Mouse (Mus musculus): Measurements from ENCODE around the gene Camk1g. TPM values are rescaled to one million over a fixed set of nuclear protein-coding genes. Genes with fewer than 3 reads are reported as not detected.

Gene Camk1g
- polyA plus RNA-seq, 1 experiment from 2014 or later = 1.6 TPM

DNA sequence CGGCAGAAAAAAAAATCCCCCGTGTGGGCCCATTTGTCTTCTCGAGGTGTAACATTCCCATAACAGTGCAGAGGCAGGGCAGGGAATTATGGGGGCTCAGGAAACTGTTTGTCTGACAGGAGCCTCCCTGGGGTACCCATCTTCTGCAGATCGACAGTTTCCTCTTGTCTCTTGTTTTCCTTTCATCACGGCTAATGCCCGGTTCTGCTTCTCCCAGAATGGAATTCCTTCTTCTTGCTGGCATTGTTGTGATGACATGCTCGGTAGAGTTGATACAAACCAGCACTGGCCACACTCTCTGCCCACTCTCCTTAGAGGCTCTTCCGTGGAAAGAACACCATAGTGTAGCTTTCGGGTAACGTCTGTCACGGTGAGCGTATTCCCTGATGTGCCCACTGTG, 19.9 kb upstream of the Camk1g start:
- TF ChIP-seq CTCF (IDR thresholded peaks at IDR 0.05; ENCODE audit: low read depth) (no peak), EP300 (optimal IDR thresholded peaks at IDR 0.05) (no peak)
- Histone ChIP-seq H3K4me1 (replicated peaks; ENCODE audit: control insufficient read depth, insufficient read depth) (0 out of 2 replicates have a peak, but pooled peaks cover 3% of the 10 kb centered on the region), H3K9me3 (ENCODE audit: control insufficient read depth, low read length) (no peaks in the 10 kb centered on the region), H3K36me3 (ENCODE audit: control insufficient read depth, insufficient read depth, low read length) (no peaks in the 10 kb centered on the region), H3K4me2 (replicated peaks; ENCODE audit: low read depth) (no peak overlapping the region), H3K27me3 (ENCODE audit: control insufficient read depth, insufficient read depth, low read length) (no peaks in the 10 kb centered on the region), H3K27ac (replicated peaks) (no peak overlapping the region), H3K9ac (ENCODE audit: low read length) (no peak overlapping the region), H3K4me3 (ENCODE audit: low read depth, low read length) (no peak overlapping the region)
- ATAC-seq (ENCODE audit: low FRiP score, low TSS enrichment) (no peak), DNase-seq (ENCODE audit: low spot score) (no peak)
- WGBS = 57% methylated on average over 12 of the region's 12 CpGs

DNA sequence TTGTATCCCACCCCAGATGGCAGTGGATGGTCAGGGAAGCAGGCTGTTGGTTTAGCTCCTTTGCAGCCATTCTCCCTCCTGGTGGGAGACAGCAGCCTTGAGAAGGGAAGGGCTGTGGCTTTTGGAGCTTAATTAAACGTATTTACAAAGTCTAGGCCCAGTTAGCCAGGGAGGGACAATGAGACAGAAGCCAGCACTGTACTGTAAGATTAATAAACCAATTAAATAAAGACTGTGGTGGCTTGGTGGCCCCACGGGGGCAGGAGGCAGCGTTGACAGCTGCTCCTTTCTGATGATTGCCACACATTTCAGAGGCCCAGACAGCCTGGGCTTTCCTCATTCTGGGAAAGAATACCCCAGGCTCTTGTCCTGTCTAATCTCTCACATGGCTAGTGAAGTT, 19.4 kb upstream of the Camk1g start:
- no peak for TF ChIP-seq CTCF (IDR thresholded peaks at IDR 0.05; ENCODE audit: low read depth)
- TF ChIP-seq EP300 (optimal IDR thresholded peaks at IDR 0.05) = no peak
- 31% methylated on average over 3 of the region's 3 CpGs for WGBS
- H3K9me3 ChIP-seq (ENCODE audit: control insufficient read depth, low read length) = no peaks in the 10 kb centered on the region
- no peak overlapping the region for H3K4me3 ChIP-seq (ENCODE audit: low read depth, low read length)
- H3K36me3 ChIP-seq (ENCODE audit: control insufficient read depth, insufficient read depth, low read length) = no peaks in the 10 kb centered on the region
- no peak overlapping the region for H3K27ac ChIP-seq (replicated peaks)
- 0 out of 2 replicates have a peak, but pooled peaks cover 3% of the 10 kb centered on the region for H3K4me1 ChIP-seq (replicated peaks; ENCODE audit: control insufficient read depth, insufficient read depth)
- ATAC-seq (ENCODE audit: low FRiP score, low TSS enrichment) (no peak), DNase-seq (ENCODE audit: low spot score) (no peak)
- no peak overlapping the region for H3K4me2 ChIP-seq (replicated peaks; ENCODE audit: low read depth)
- H3K9ac ChIP-seq (ENCODE audit: low read length) = no peak overlapping the region
- H3K27me3 ChIP-seq (ENCODE audit: control insufficient read depth, insufficient read depth, low read length) = no peaks in the 10 kb centered on the region

DNA sequence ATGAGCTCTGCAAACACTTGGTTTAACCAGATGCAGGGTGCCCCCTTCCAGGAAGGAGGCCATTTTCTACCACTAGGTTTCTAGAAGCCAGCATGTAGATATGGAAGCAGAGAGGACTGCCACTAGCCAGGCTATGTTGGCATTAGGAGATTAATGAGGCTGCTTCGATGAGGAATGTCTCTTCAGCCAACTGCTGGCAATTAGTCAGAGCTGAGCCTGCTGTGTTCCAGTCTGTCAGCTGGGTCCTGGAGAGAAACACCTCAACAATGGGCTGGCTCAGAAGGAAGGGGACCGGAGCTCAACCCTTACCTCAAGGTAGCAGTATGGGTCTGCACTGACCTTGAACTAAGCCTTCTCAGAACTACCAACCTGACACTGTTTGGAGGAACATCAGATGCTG, 17.1 kb upstream of the Camk1g start:
- 47% methylated on average over 2 of the region's 2 CpGs for WGBS
- no peak overlapping the region for H3K27ac ChIP-seq (replicated peaks)
- no peak for ATAC-seq (ENCODE audit: low FRiP score, low TSS enrichment)
- H3K9ac ChIP-seq (ENCODE audit: low read length) = no peak overlapping the region
- H3K4me3 ChIP-seq (ENCODE audit: low read depth, low read length) = no peak overlapping the region
- no peaks in the 10 kb centered on the region for H3K9me3 ChIP-seq (ENCODE audit: control insufficient read depth, low read length)
- no peaks in the 10 kb centered on the region for H3K36me3 ChIP-seq (ENCODE audit: control insufficient read depth, insufficient read depth, low read length)
- DNase-seq (ENCODE audit: low spot score) = no peak
- H3K4me2 ChIP-seq (replicated peaks; ENCODE audit: low read depth) = no peak overlapping the region
- H3K4me1 ChIP-seq (replicated peaks; ENCODE audit: control insufficient read depth, insufficient read depth) = peaks cover 7% of the 10 kb centered on the region; the same call in 1 of the 2 replicates
- no peak for TF ChIP-seq CTCF (IDR thresholded peaks at IDR 0.05; ENCODE audit: low read depth)
- no peak for TF ChIP-seq EP300 (optimal IDR thresholded peaks at IDR 0.05)
- no peaks in the 10 kb centered on the region for H3K27me3 ChIP-seq (ENCODE audit: control insufficient read depth, insufficient read depth, low read length)

DNA sequence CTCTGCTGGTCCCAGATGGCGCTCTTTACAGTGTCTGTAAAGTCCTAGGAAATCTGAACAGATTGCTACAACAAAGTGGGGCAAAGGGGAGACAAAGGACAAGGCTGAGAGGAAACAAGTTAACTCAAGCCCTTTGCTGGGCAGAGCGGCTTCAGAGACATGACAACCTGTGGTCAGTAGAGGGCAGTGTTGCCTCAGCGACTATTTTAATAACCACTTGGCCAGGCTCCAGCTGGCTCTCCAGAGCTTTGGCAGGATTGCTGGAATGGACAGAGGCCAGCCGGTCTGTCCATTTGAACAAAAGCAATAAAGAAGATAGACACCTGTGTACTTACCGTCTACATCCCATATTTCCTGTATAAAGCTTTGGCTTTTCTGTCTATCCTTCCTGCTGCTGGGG, 16.0 kb upstream of the Camk1g start:
- Histone ChIP-seq H3K36me3 (ENCODE audit: control insufficient read depth, insufficient read depth, low read length) (no peaks in the 10 kb centered on the region), H3K9me3 (ENCODE audit: control insufficient read depth, low read length) (no peaks in the 10 kb centered on the region), H3K9ac (ENCODE audit: low read length) (no peak overlapping the region), H3K27ac (replicated peaks) (no peak overlapping the region), H3K4me1 (replicated peaks; ENCODE audit: control insufficient read depth, insufficient read depth) (peaks cover 7% of the 10 kb centered on the region; the same call in 1 of the 2 replicates), H3K27me3 (ENCODE audit: control insufficient read depth, insufficient read depth, low read length) (no peaks in the 10 kb centered on the region), H3K4me3 (ENCODE audit: low read depth, low read length) (no peak overlapping the region), H3K4me2 (replicated peaks; ENCODE audit: low read depth) (no peak overlapping the region)
- peak; percentile 65 for ATAC-seq (ENCODE audit: low FRiP score, low TSS enrichment)
- peak; percentile 86 for DNase-seq (ENCODE audit: low spot score)
- no peak for TF ChIP-seq EP300 (optimal IDR thresholded peaks at IDR 0.05)
- TF ChIP-seq CTCF (IDR thresholded peaks at IDR 0.05; ENCODE audit: low read depth) = peak; percentile 96
- WGBS = 2% methylated on average over 5 of the region's 5 CpGs

DNA sequence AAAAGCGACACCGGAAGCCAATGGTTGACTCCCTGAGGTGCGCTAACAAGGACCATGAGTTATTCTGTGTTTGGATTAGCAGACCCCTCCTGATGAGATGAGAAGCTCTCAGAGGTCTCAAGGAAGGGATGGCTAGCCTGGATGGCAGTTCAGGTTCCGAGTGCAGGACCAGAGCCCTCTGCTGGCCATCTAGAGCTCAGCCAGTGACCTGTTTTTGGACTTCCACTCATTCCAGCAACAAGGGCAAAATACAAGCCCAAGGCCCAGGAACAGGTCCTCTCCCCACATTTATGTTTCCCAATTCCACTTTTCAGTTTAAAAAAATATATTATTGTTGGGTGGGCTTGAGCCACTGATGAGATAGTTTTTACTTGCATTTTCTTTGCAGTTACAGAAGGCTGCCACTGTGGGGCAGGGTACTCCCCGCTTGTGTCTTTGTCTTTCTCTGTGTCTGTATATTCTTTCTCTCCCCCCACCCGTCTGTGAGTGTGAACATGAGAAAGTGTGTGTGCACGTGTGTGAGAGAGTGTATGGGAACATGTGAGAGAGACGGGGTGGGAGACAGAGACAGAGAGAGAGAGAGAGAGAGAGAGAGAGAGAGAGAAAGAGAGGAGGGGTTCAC, 12.9 kb upstream of the Camk1g start:
- peak overlapping the region; percentile 18; the same call in 1 of the 2 replicates for H3K9ac ChIP-seq (ENCODE audit: low read length)

DNA sequence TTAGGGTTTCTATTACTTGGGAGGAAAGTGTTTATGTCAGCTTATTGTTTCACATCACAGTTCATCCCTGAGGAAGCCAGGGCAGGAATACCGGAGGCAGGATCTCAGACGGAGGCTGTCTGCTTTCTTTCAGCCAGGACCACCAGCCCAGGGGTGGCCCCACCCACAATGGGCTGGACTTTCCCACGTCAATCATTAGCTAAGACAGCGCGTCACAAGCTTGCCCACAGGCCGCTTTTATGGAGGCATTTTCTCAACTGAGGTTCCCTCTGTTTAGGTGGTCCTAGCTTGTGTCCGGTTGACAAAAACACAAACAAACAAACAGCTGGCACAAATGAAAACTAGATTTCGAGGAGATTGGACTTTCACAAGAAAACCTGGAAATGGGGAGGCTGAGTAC, 12.3 kb upstream of the Camk1g start:
- H3K9me3 ChIP-seq (ENCODE audit: control insufficient read depth, low read length) = no peaks in the 10 kb centered on the region
- peaks cover 7% of the 10 kb centered on the region; the same call in 1 of the 2 replicates for H3K4me1 ChIP-seq (replicated peaks; ENCODE audit: control insufficient read depth, insufficient read depth)
- TF ChIP-seq EP300 (optimal IDR thresholded peaks at IDR 0.05) (no peak), CTCF (IDR thresholded peaks at IDR 0.05; ENCODE audit: low read depth) (no peak)
- no peak overlapping the region for H3K27ac ChIP-seq (replicated peaks)
- H3K36me3 ChIP-seq (ENCODE audit: control insufficient read depth, insufficient read depth, low read length) = no peaks in the 10 kb centered on the region
- ATAC-seq (ENCODE audit: low FRiP score, low TSS enrichment) (peak; percentile 54; the same call in 1 of the 2 replicates), DNase-seq (ENCODE audit: low spot score) (peak; percentile 50)
- peak overlapping the region; percentile 51 for H3K4me2 ChIP-seq (replicated peaks; ENCODE audit: low read depth)
- no peaks in the 10 kb centered on the region for H3K27me3 ChIP-seq (ENCODE audit: control insufficient read depth, insufficient read depth, low read length)
- H3K4me3 ChIP-seq (ENCODE audit: low read depth, low read length) = peak overlapping the region; percentile 27
- H3K9ac ChIP-seq (ENCODE audit: low read length) = peak overlapping the region; percentile 18; the same call in 1 of the 2 replicates
- WGBS = 5% methylated on average over 8 of the region's 8 CpGs

More for the DNA sequence above, 12.9 kb upstream of the Camk1g start:
- Histone ChIP-seq H3K4me2 (replicated peaks; ENCODE audit: low read depth) (peak overlapping the region; percentile 51), H3K27ac (replicated peaks) (no peak overlapping the region), H3K4me1 (replicated peaks; ENCODE audit: control insufficient read depth, insufficient read depth) (peaks cover 7% of the 10 kb centered on the region; the same call in 1 of the 2 replicates), H3K9me3 (ENCODE audit: control insufficient read depth, low read length) (no peaks in the 10 kb centered on the region), H3K4me3 (ENCODE audit: low read depth, low read length) (peak overlapping the region; percentile 27), H3K27me3 (ENCODE audit: control insufficient read depth, insufficient read depth, low read length) (no peaks in the 10 kb centered on the region), H3K36me3 (ENCODE audit: control insufficient read depth, insufficient read depth, low read length) (no peaks in the 10 kb centered on the region)
- ATAC-seq (ENCODE audit: low FRiP score, low TSS enrichment) (0 out of 2 replicates have a peak, but pooled peaks have one; percentile 45), DNase-seq (ENCODE audit: low spot score) (peak; percentile 64)
- WGBS = 5% methylated on average over 8 of the region's 8 CpGs
- TF ChIP-seq EP300 (optimal IDR thresholded peaks at IDR 0.05) (no peak), CTCF (IDR thresholded peaks at IDR 0.05; ENCODE audit: low read depth) (peak; percentile 82)

All from stomach, postnatal 0 days (tissue).